Mouse (Mus musculus) midbrain, postnatal 0 days (tissue): ENCODE measurements at regions not wholly inside any gene's neighbourhood (a gene's known extent, or its start where the extent isn't known, plus 50 kb on each side); places are given as distances from the start of the nearest gene placed in this dataset.

Experiments
- ATAC-seq: fragments of 200-750 bp; cut with Nextera tagmentation; 2 replicates; pipeline ENCODE4 v1.8.0; 2017; ENCODE audit warnings: moderate number of reproducible peaks, mild to moderate bottlenecking, moderate TSS enrichment, moderate library complexity; ENCODE audit not compliant: low FRiP score
- DNase-seq: peaks from one replicate; pipeline ENCODE4 v3.0.0-alpha.2; 2015; ENCODE audit warnings: low spot score
- H3K27ac ChIP-seq: fragments of 300-500 bp; sonication (generic); 2 replicates; pipeline ENCODE4 v1.5.1; 2014; ENCODE audit warnings: low read depth, mild to moderate bottlenecking, low read length, mixed read lengths
- H3K27me3 ChIP-seq: fragments of 300-500 bp; sonication (generic); 2 replicates; pipeline ENCODE4 v1.6.1; 2014; ENCODE audit warnings: low read length, control low read depth, mixed read lengths; ENCODE audit not compliant: insufficient read depth
- H3K36me3 ChIP-seq: fragments of 300-500 bp; sonication (generic); 2 replicates; pipeline ENCODE4 v1.6.1; 2014; ENCODE audit warnings: low read length, control low read depth, mixed read lengths; ENCODE audit not compliant: insufficient read depth
- H3K4me1 ChIP-seq: fragments of 300-500 bp; sonication (generic); 2 replicates; pipeline ENCODE4 v1.6.1; 2014; ENCODE audit warnings: mild to moderate bottlenecking, control low read depth, antibody characterized with exemption, low read length, mixed read lengths; ENCODE audit not compliant: insufficient read depth
- H3K4me2 ChIP-seq: fragments of 300-500 bp; sonication (generic); 2 replicates; pipeline ENCODE4 v1.6.1; 2014; ENCODE audit warnings: low read depth, mild to moderate bottlenecking, low read length, mixed read lengths; ENCODE audit not compliant: poor library complexity, severe bottlenecking
- H3K4me3 ChIP-seq: fragments of 300-500 bp; sonication (generic); 2 replicates; pipeline ENCODE4 v1.5.1; 2014; ENCODE audit warnings: low read depth, mild to moderate bottlenecking, low read length, moderate library complexity
- H3K9ac ChIP-seq: fragments of 300-500 bp; sonication (generic); replicated peaks from 2 replicates; pipeline ENCODE4 v1.6.1; 2014; ENCODE audit warnings: mild to moderate bottlenecking, low read length, moderate library complexity, mixed read lengths; ENCODE audit not compliant: poor library complexity, severe bottlenecking
- H3K9me3 ChIP-seq: fragments of 300-500 bp; sonication (generic); 2 replicates; pipeline ENCODE4 v1.6.1; 2016; ENCODE audit warnings: low read length, control low read depth
- CTCF ChIP-seq: IDR thresholded peaks from 2 replicates; pipeline ENCODE4 v1.5.1; 2016; ENCODE audit warnings: antibody characterized with exemption, mild to moderate bottlenecking
- WGBS: fragments of 180-500 bp; shearing (Covaris S2); extraction: QIAGEN DNeasy Blood & Tissue Kit; methylation state at CpG from one replicate; pipeline ENCODE4 v1.1.7; 2014; 5-methylcytosine and 5-hydroxymethylcytosine counted together

DNA sequence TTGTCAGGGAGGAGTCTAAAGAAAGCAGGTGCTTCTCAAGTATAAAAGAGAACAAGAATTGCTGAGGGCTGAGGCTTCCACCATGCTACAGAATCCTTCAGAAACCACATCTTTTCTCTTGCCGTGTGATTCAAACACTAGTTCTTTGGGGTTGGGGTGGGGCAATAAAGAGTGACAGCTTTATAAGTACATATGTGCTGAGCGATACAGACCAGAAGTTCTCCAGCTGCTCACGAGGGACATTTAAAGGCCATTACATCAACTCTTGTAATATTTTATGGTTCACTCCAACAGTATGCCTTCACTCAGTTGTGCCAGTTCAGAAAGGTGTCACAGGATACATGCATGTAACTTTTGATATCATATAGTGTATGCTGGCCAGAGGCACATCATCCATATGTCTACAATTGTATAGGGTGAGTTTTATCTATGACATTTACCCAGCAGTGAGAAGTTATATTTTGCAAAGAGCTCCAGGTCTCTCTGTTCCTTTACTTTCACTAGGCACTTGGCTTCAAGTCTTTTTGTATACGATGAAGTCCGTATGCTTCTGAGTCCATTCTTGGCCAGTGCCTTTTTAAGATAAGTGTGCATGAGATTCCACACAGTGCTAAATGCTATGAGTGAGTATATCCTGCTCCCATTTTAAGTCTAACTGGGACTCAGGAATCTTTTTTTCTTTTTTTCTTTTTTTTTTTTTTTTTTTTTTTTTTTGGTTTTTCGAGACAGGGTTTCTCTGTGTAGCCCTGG, 341.8 kb downstream of the Brinp1 start:
- Histone ChIP-seq H3K4me3 (no peak overlapping the region), H3K27ac (no peak overlapping the region), H3K9ac (no peak overlapping the region), H3K27me3 (no peaks in the 10 kb centered on the region), H3K36me3 (no peaks in the 10 kb centered on the region), H3K9me3 (no peaks in the 10 kb centered on the region), H3K4me2 (no peak overlapping the region), H3K4me1 (no peaks in the 10 kb centered on the region)
- ATAC-seq = no peak
- no peak for TF ChIP-seq CTCF
- DNase-seq = no peak
- WGBS = 96% methylated on average over 5 of the region's 6 CpGs

- Histone ChIP-seq H3K4me1 (no peaks in the 10 kb centered on the region), H3K27ac (no peak overlapping the region), H3K9me3 (no peaks in the 10 kb centered on the region), H3K9ac (no peak overlapping the region), H3K27me3 (no peaks in the 10 kb centered on the region), H3K4me2 (no peak overlapping the region), H3K36me3 (no peaks in the 10 kb centered on the region), H3K4me3 (no peak overlapping the region)
- WGBS = 86% methylated on average over 1 of the region's 1 CpGs
- ATAC-seq (no peak), DNase-seq (no peak)
- TF ChIP-seq CTCF = no peak
Observed at GRCm38 (mm10) chr4:68595256-68595655, 358.9 kb downstream of the Brinp1 start.

- Histone ChIP-seq H3K9me3 (no peaks in the 10 kb centered on the region), H3K4me1 (no peaks in the 10 kb centered on the region), H3K36me3 (no peaks in the 10 kb centered on the region), H3K27me3 (no peaks in the 10 kb centered on the region), H3K4me3 (no peak overlapping the region), H3K27ac (no peak overlapping the region), H3K4me2 (no peak overlapping the region), H3K9ac (no peak overlapping the region)
- DNase-seq = no peak
- 90% methylated on average over 5 of the region's 5 CpGs for WGBS
- no peak for TF ChIP-seq CTCF
- no peak for ATAC-seq
Observed at GRCm38 (mm10) chr4:68575375-68575774, 378.8 kb downstream of the Brinp1 start.

DNA sequence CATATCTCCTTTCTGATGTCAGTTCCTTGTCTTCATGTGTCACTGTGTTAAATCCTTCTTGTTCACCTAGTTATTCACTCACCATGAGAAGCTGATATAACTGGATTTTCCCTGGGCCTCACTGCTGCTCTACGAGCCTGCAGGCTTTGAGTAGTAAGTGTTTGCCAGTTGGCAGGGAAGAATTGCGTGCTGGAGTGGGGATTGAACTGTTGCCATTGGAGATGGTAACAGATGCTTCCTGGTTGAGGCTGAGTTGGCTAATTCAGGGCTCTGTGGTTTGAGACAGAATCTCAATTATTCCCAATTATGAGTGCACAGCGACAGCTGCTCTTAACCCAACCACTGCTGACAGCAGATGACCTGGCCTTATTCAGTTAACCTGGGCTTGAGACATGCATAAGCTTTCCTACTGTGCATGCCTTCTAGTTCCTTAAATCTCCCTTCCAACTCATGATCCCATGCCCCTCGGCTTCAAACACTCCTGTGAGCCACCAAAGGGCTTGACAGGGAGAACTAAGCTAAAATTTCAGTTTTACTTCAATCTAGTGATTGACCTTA, 379.5 kb downstream of the Brinp1 start:
- Histone ChIP-seq H3K9ac (no peak overlapping the region), H3K4me1 (no peaks in the 10 kb centered on the region), H3K4me3 (no peak overlapping the region), H3K27ac (no peak overlapping the region), H3K4me2 (no peak overlapping the region), H3K36me3 (no peaks in the 10 kb centered on the region), H3K9me3 (no peaks in the 10 kb centered on the region), H3K27me3 (no peaks in the 10 kb centered on the region)
- no peak for TF ChIP-seq CTCF
- ATAC-seq (no peak), DNase-seq (peak; percentile 65)
- WGBS = 78% methylated on average over 4 of the region's 4 CpGs

GRCm38 (mm10) chr4:68573333-68573732, 380.9 kb downstream of the Brinp1 start:
- WGBS = 80% methylated on average over 3 of the region's 3 CpGs
- Histone ChIP-seq H3K27me3 (no peaks in the 10 kb centered on the region), H3K36me3 (no peaks in the 10 kb centered on the region), H3K4me2 (no peak overlapping the region), H3K4me3 (no peak overlapping the region), H3K4me1 (no peaks in the 10 kb centered on the region), H3K27ac (no peak overlapping the region), H3K9ac (no peak overlapping the region), H3K9me3 (no peaks in the 10 kb centered on the region)
- no peak for ATAC-seq
- TF ChIP-seq CTCF = no peak
- no peak for DNase-seq

DNA sequence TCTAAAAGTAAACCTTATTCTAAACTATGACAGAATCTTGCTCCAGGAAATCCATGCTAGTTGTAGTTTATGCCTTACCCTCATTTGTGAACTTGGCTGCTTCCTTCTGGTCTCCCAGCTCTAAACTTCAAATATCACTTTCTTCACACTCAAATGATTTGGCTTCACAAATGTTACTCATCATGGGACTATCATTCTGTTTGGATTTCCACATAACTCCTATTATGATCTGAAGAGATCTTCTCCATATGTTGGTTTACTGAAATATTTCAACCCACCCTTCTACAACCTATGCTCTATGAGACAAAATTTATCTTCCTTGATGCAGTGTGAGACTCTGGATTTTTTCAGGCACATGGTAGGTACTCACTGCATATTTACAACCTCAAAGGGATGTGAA, 381.7 kb downstream of the Brinp1 start:
- Histone ChIP-seq H3K4me2 (no peak overlapping the region), H3K4me1 (no peaks in the 10 kb centered on the region), H3K9me3 (no peaks in the 10 kb centered on the region), H3K27ac (no peak overlapping the region), H3K4me3 (no peak overlapping the region), H3K9ac (no peak overlapping the region), H3K36me3 (no peaks in the 10 kb centered on the region), H3K27me3 (no peaks in the 10 kb centered on the region)
- no peak for TF ChIP-seq CTCF
- DNase-seq (no peak), ATAC-seq (no peak)
